Mouse (Mus musculus) spleen, postnatal 36 days (tissue): ENCODE results near the gene Tsnax.

Experiments
- DNase-seq, 2 experiments: peaks; one replicate each; pipeline ENCODE4 v3.0.0; 2022; ENCODE audit warnings: low spot score in 2 of 2, mixed read lengths in 1 of 2

The Tsnax gene

GRCm38 (mm10) chr8:125043394-125043793, 30.6 kb downstream of the Tsnax start:
- no peak for DNase-seq

GRCm38 (mm10) chr8:125043935-125044334, 31.1 kb downstream of the Tsnax start:
- no peak for DNase-seq

GRCm38 (mm10) chr8:125045760-125046159, 33.0 kb downstream of the Tsnax start:
- no peak for DNase-seq

GRCm38 (mm10) chr8:125049051-125049750, 36.4 kb downstream of the Tsnax start:
- DNase-seq, result no peak

- no peak for DNase-seq
Observed at GRCm38 (mm10) chr8:125049826-125050225, 37.0 kb downstream of the Tsnax start.

- DNase-seq, result peak; percentile 44 to 58
Observed at GRCm38 (mm10) chr8:125052026-125052425, 39.2 kb downstream of the Tsnax start.

- peak; percentile 35 to 39 for DNase-seq
Observed at GRCm38 (mm10) chr8:125053505-125054435, 41.0 kb downstream of the Tsnax start, which contains the start of gene Disc1. TSS of gene Disc1 (plus strand) at chr8:125054195.

- peak; percentile 48 to 57 for DNase-seq
Observed at GRCm38 (mm10) chr8:125054436-125054810, 41.6 kb downstream of the Tsnax start.

GRCm38 (mm10) chr8:125060904-125061303, 48.1 kb downstream of the Tsnax start:
- DNase-seq, result no peak

GRCm38 (mm10) chr8:125065596-125065995, 52.8 kb downstream of the Tsnax start:
- no peak for DNase-seq

GRCm38 (mm10) chr8:125066913-125067595, 54.3 kb downstream of the Tsnax start:
- peak; percentile 76 to 78 for DNase-seq

- DNase-seq, result peak; percentile 24 to 37
Observed at GRCm38 (mm10) chr8:125067596-125067960, 54.8 kb downstream of the Tsnax start.

- no peak for DNase-seq
Observed at GRCm38 (mm10) chr8:125068146-125068905, 55.5 kb downstream of the Tsnax start.

GRCm38 (mm10) chr8:125069304-125069703, 56.5 kb downstream of the Tsnax start:
- no peak for DNase-seq

GRCm38 (mm10) chr8:125069733-125070132, 56.9 kb downstream of the Tsnax start:
- no peak for DNase-seq

- DNase-seq, result no peak
Observed at GRCm38 (mm10) chr8:125074141-125074540, 61.3 kb downstream of the Tsnax start.

GRCm38 (mm10) chr8:125074581-125074980, 61.8 kb downstream of the Tsnax start:
- no peak for DNase-seq

GRCm38 (mm10) chr8:125075389-125075788, 62.6 kb downstream of the Tsnax start:
- no peak for DNase-seq

- DNase-seq, result no peak
Observed at GRCm38 (mm10) chr8:125077326-125077725, 64.5 kb downstream of the Tsnax start.

GRCm38 (mm10) chr8:125078771-125079384, 66.1 kb downstream of the Tsnax start:
- DNase-seq, result no peak
